Mouse (Mus musculus): ENCODE results near the gene Mavs. TPM values are rescaled to one million over a fixed set of nuclear protein-coding genes. Genes with fewer than 3 reads are reported as not detected.
A peak's percentile ranks its signal among the peaks of the same experiment; 100 is the strongest.

The Mavs gene
- polyA plus RNA-seq, 1 experiment from 2014 or later, result 28.2 TPM

- Histone ChIP-seq H3K27me3 (ENCODE audit: control insufficient read depth, insufficient read depth, low read length) (no peaks in the 10 kb centered on the region), H3K27ac (ENCODE audit: low read length) (no peak overlapping the region), H3K4me2 (ENCODE audit: low read depth, low read length) (peak overlapping the region; percentile 95), H3K4me1 (ENCODE audit: control insufficient read depth, insufficient read depth, low read length) (peaks cover 34% of the 10 kb centered on the region), H3K9me3 (replicated peaks; ENCODE audit: control insufficient read depth, low read length) (no peaks in the 10 kb centered on the region), H3K36me3 (ENCODE audit: control insufficient read depth, insufficient read depth) (0 out of 2 replicates have a peak, but pooled peaks cover 2% of the 10 kb centered on the region), H3K9ac (ENCODE audit: low read length) (no peak overlapping the region), H3K4me3 (ENCODE audit: low read length) (peak overlapping the region; percentile 89)
- 69% methylated on average over 6 of the region's 6 CpGs for WGBS
- ATAC-seq (replicated peaks; ENCODE audit: extremely low read depth, insufficient read depth, low FRiP score), result no peak
These were observed 30.2 kb downstream of the Mavs start for GRCm38 (mm10) chr2:131264027-131264426.

- Histone ChIP-seq H3K4me3 (ENCODE audit: low read length) (no peak overlapping the region), H3K4me2 (ENCODE audit: low read depth, low read length) (no peak overlapping the region), H3K36me3 (ENCODE audit: control insufficient read depth, insufficient read depth) (0 out of 2 replicates have a peak, but pooled peaks cover 2% of the 10 kb centered on the region), H3K9me3 (replicated peaks; ENCODE audit: control insufficient read depth, low read length) (no peaks in the 10 kb centered on the region), H3K27ac (ENCODE audit: low read length) (no peak overlapping the region), H3K4me1 (ENCODE audit: control insufficient read depth, insufficient read depth, low read length) (peaks cover 32% of the 10 kb centered on the region), H3K27me3 (ENCODE audit: control insufficient read depth, insufficient read depth, low read length) (no peaks in the 10 kb centered on the region), H3K9ac (ENCODE audit: low read length) (no peak overlapping the region)
- ATAC-seq (replicated peaks; ENCODE audit: extremely low read depth, insufficient read depth, low FRiP score), result no peak
- WGBS, result 80% methylated on average over 2 of the region's 2 CpGs
These were observed 31.2 kb downstream of the Mavs start for GRCm38 (mm10) chr2:131265056-131265455.

- no peaks in the 10 kb centered on the region for H3K4me1 ChIP-seq (ENCODE audit: control insufficient read depth, insufficient read depth, low read length)
- 95% methylated on average over 3 of the region's 3 CpGs for WGBS
- no peak overlapping the region for H3K9ac ChIP-seq (ENCODE audit: low read length)
These were observed 41.6 kb downstream of the Mavs start for GRCm38 (mm10) chr2:131275493-131275892.

GRCm38 (mm10) chr2:131276722-131277121 is 42.9 kb downstream of the Mavs start:
- WGBS, result 86% methylated on average over 5 of the region's 5 CpGs

More at GRCm38 (mm10) chr2:131275493-131275892, 41.6 kb downstream of the Mavs start:
- H3K4me2 ChIP-seq (ENCODE audit: low read depth, low read length), result no peak overlapping the region
- no peak overlapping the region for H3K27ac ChIP-seq (ENCODE audit: low read length)
- H3K27me3 ChIP-seq (ENCODE audit: control insufficient read depth, insufficient read depth, low read length), result no peaks in the 10 kb centered on the region
- H3K9me3 ChIP-seq (replicated peaks; ENCODE audit: control insufficient read depth, low read length), result no peaks in the 10 kb centered on the region
- ATAC-seq (replicated peaks; ENCODE audit: extremely low read depth, insufficient read depth, low FRiP score), result no peak
- H3K4me3 ChIP-seq (ENCODE audit: low read length), result no peak overlapping the region
- H3K36me3 ChIP-seq (ENCODE audit: control insufficient read depth, insufficient read depth), result peaks cover 32% of the 10 kb centered on the region

GRCm38 (mm10) chr2:131281596-131281995 is 47.7 kb downstream of the Mavs start:
- Histone ChIP-seq H3K4me3 (ENCODE audit: low read length) (no peak overlapping the region), H3K27ac (ENCODE audit: low read length) (no peak overlapping the region), H3K36me3 (ENCODE audit: control insufficient read depth, insufficient read depth) (peaks cover 32% of the 10 kb centered on the region), H3K27me3 (ENCODE audit: control insufficient read depth, insufficient read depth, low read length) (no peaks in the 10 kb centered on the region), H3K4me1 (ENCODE audit: control insufficient read depth, insufficient read depth, low read length) (no peaks in the 10 kb centered on the region), H3K9ac (ENCODE audit: low read length) (no peak overlapping the region), H3K4me2 (ENCODE audit: low read depth, low read length) (no peak overlapping the region), H3K9me3 (replicated peaks; ENCODE audit: control insufficient read depth, low read length) (no peaks in the 10 kb centered on the region)
- no peak for ATAC-seq (replicated peaks; ENCODE audit: extremely low read depth, insufficient read depth, low FRiP score)
- 97% methylated on average over 1 of the region's 1 CpGs for WGBS

More at GRCm38 (mm10) chr2:131276722-131277121, 42.9 kb downstream of the Mavs start:
- Histone ChIP-seq H3K27ac (ENCODE audit: low read length) (no peak overlapping the region), H3K4me3 (ENCODE audit: low read length) (no peak overlapping the region), H3K4me2 (ENCODE audit: low read depth, low read length) (no peak overlapping the region), H3K36me3 (ENCODE audit: control insufficient read depth, insufficient read depth) (peaks cover 33% of the 10 kb centered on the region), H3K9ac (ENCODE audit: low read length) (no peak overlapping the region), H3K9me3 (replicated peaks; ENCODE audit: control insufficient read depth, low read length) (no peaks in the 10 kb centered on the region), H3K4me1 (ENCODE audit: control insufficient read depth, insufficient read depth, low read length) (no peaks in the 10 kb centered on the region), H3K27me3 (ENCODE audit: control insufficient read depth, insufficient read depth, low read length) (no peaks in the 10 kb centered on the region)
- ATAC-seq (replicated peaks; ENCODE audit: extremely low read depth, insufficient read depth, low FRiP score), result no peak

GRCm38 (mm10) chr2:131286276-131286675 is 52.4 kb downstream of the Mavs start:
- Histone ChIP-seq H3K36me3 (ENCODE audit: control insufficient read depth, insufficient read depth) (peaks cover 28% of the 10 kb centered on the region), H3K4me2 (ENCODE audit: low read depth, low read length) (no peak overlapping the region), H3K4me3 (ENCODE audit: low read length) (no peak overlapping the region), H3K27me3 (ENCODE audit: control insufficient read depth, insufficient read depth, low read length) (no peaks in the 10 kb centered on the region), H3K9me3 (replicated peaks; ENCODE audit: control insufficient read depth, low read length) (no peaks in the 10 kb centered on the region), H3K9ac (ENCODE audit: low read length) (no peak overlapping the region), H3K4me1 (ENCODE audit: control insufficient read depth, insufficient read depth, low read length) (no peaks in the 10 kb centered on the region), H3K27ac (ENCODE audit: low read length) (no peak overlapping the region)
- WGBS, result 94% methylated on average over 1 of the region's 1 CpGs
- no peak for ATAC-seq (replicated peaks; ENCODE audit: extremely low read depth, insufficient read depth, low FRiP score)

- Histone ChIP-seq H3K4me3 (ENCODE audit: low read length) (no peak overlapping the region), H3K27me3 (ENCODE audit: control insufficient read depth, insufficient read depth, low read length) (no peaks in the 10 kb centered on the region), H3K9me3 (replicated peaks; ENCODE audit: control insufficient read depth, low read length) (no peaks in the 10 kb centered on the region), H3K27ac (ENCODE audit: low read length) (no peak overlapping the region), H3K9ac (ENCODE audit: low read length) (no peak overlapping the region), H3K4me1 (ENCODE audit: control insufficient read depth, insufficient read depth, low read length) (no peaks in the 10 kb centered on the region), H3K36me3 (ENCODE audit: control insufficient read depth, insufficient read depth) (peaks cover 38% of the 10 kb centered on the region), H3K4me2 (ENCODE audit: low read depth, low read length) (no peak overlapping the region)
- ATAC-seq (replicated peaks; ENCODE audit: extremely low read depth, insufficient read depth, low FRiP score), result no peak
These were observed 56.8 kb downstream of the Mavs start for GRCm38 (mm10) chr2:131290669-131291068.

GRCm38 (mm10) chr2:131296746-131297261 is 62.9 kb downstream of the Mavs start:
- Histone ChIP-seq H3K4me2 (ENCODE audit: low read depth, low read length) (no peak overlapping the region), H3K36me3 (ENCODE audit: control insufficient read depth, insufficient read depth) (peaks cover 42% of the 10 kb centered on the region), H3K27me3 (ENCODE audit: control insufficient read depth, insufficient read depth, low read length) (no peaks in the 10 kb centered on the region), H3K9me3 (replicated peaks; ENCODE audit: control insufficient read depth, low read length) (no peaks in the 10 kb centered on the region), H3K9ac (ENCODE audit: low read length) (no peak overlapping the region), H3K4me3 (ENCODE audit: low read length) (no peak overlapping the region), H3K4me1 (ENCODE audit: control insufficient read depth, insufficient read depth, low read length) (no peaks in the 10 kb centered on the region), H3K27ac (ENCODE audit: low read length) (no peak overlapping the region)
- WGBS, result 89% methylated on average over 2 of the region's 2 CpGs
- no peak for ATAC-seq (replicated peaks; ENCODE audit: extremely low read depth, insufficient read depth, low FRiP score)

Measured in heart, embryonic 16.5 days (tissue).